Mouse (Mus musculus) bone marrow macrophage, adult 2 months (primary cell): ENCODE measurements around the gene Vps13d.

Experiments used
- CTCF ChIP-seq: IDR thresholded peaks from 2 replicates; pipeline ENCODE4 v1.5.1; 2012; ENCODE audit warnings: low read depth, mild to moderate bottlenecking, low read length, moderate library complexity
- POLR2A ChIP-seq: IDR thresholded peaks from 2 replicates; pipeline ENCODE4 v1.6.1; 2012; ENCODE audit warnings: mild to moderate bottlenecking, low read depth, low read length, borderline replicate concordance

DNA sequence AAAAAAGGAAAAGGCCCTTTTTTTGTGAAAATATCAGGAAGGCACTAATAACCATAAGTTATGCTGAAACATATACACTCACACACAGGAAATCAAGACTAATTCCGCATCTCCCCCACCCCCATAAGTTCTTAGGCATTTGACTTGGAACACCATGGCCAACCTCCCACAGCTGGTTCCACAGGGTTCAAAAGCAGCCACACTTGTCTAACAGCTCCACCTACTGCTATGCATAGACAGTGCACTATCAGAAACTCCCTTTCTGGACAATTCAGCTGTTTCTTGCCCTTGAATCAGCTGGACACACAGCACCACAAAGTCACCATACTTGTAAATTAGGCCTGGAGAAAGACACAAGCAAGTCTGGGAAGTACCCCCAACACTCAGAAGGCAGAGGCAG is 33.6 kb downstream of the Vps13d start:
- TF ChIP-seq CTCF: no peak
- TF ChIP-seq POLR2A: no peak
